Mouse (Mus musculus) midbrain, postnatal 0 days (tissue): ENCODE measurements around the gene Mmgt2. TPM values are rescaled to one million over a fixed set of nuclear protein-coding genes. Genes with fewer than 3 reads are reported as not detected.
A peak's percentile ranks its signal among the peaks of the same experiment; 100 is the strongest.

Experiments
- ATAC-seq: fragments of 200-750 bp; cut with Nextera tagmentation; 2 replicates; pipeline ENCODE4 v1.8.0; 2017; ENCODE audit warnings: moderate number of reproducible peaks, mild to moderate bottlenecking, moderate TSS enrichment, moderate library complexity; ENCODE audit not compliant: low FRiP score
- DNase-seq: peaks from one replicate; pipeline ENCODE4 v3.0.0-alpha.2; 2015; ENCODE audit warnings: low spot score
- H3K27ac ChIP-seq: fragments of 300-500 bp; sonication (generic); 2 replicates; pipeline ENCODE4 v1.5.1; 2014; ENCODE audit warnings: low read depth, mild to moderate bottlenecking, low read length, mixed read lengths
- H3K27me3 ChIP-seq: fragments of 300-500 bp; sonication (generic); 2 replicates; pipeline ENCODE4 v1.6.1; 2014; ENCODE audit warnings: low read length, control low read depth, mixed read lengths; ENCODE audit not compliant: insufficient read depth
- H3K36me3 ChIP-seq: fragments of 300-500 bp; sonication (generic); 2 replicates; pipeline ENCODE4 v1.6.1; 2014; ENCODE audit warnings: low read length, control low read depth, mixed read lengths; ENCODE audit not compliant: insufficient read depth
- H3K4me1 ChIP-seq: fragments of 300-500 bp; sonication (generic); 2 replicates; pipeline ENCODE4 v1.6.1; 2014; ENCODE audit warnings: mild to moderate bottlenecking, control low read depth, antibody characterized with exemption, low read length, mixed read lengths; ENCODE audit not compliant: insufficient read depth
- H3K4me2 ChIP-seq: fragments of 300-500 bp; sonication (generic); 2 replicates; pipeline ENCODE4 v1.6.1; 2014; ENCODE audit warnings: low read depth, mild to moderate bottlenecking, low read length, mixed read lengths; ENCODE audit not compliant: poor library complexity, severe bottlenecking
- H3K4me3 ChIP-seq: fragments of 300-500 bp; sonication (generic); 2 replicates; pipeline ENCODE4 v1.5.1; 2014; ENCODE audit warnings: low read depth, mild to moderate bottlenecking, low read length, moderate library complexity
- H3K9ac ChIP-seq: fragments of 300-500 bp; sonication (generic); replicated peaks from 2 replicates; pipeline ENCODE4 v1.6.1; 2014; ENCODE audit warnings: mild to moderate bottlenecking, low read length, moderate library complexity, mixed read lengths; ENCODE audit not compliant: poor library complexity, severe bottlenecking
- H3K9me3 ChIP-seq: fragments of 300-500 bp; sonication (generic); 2 replicates; pipeline ENCODE4 v1.6.1; 2016; ENCODE audit warnings: low read length, control low read depth
- CTCF ChIP-seq: IDR thresholded peaks from 2 replicates; pipeline ENCODE4 v1.5.1; 2016; ENCODE audit warnings: antibody characterized with exemption, mild to moderate bottlenecking
- WGBS: fragments of 180-500 bp; shearing (Covaris S2); extraction: QIAGEN DNeasy Blood & Tissue Kit; methylation state at CpG from one replicate; pipeline ENCODE4 v1.1.7; 2014; 5-methylcytosine and 5-hydroxymethylcytosine counted together
- polyA plus RNA-seq: library from polyadenylated mRNA; unstranded; fragments of >200 nt; fragmentation: Nextera tagmentation; extraction: Ambion mirVana; gene quantifications from 2 replicates; pipeline ENCODE4 v1.2.1, GENCODE M21; 2015
- total RNA-seq: library from RNA; depleted of rRNA; stranded (reverse); fragments of >200 nt; gene quantifications from 2 replicates; pipeline ENCODE4 v1.2.3, GENCODE M21; 2014

The Mmgt2 gene
- total and polyA plus RNA-seq, 2 experiments from 2014 or later = 22.7 to 58.3 TPM

- DNase-seq = no peak
- Histone ChIP-seq H3K36me3 (no peaks in the 10 kb centered on the region), H3K27ac (peak overlapping the region; percentile 63), H3K4me2 (peak overlapping the region; percentile 39; the same call in 1 of the 2 replicates), H3K9ac (0 out of 2 replicates have a peak overlapping the region, but pooled peaks have one; percentile 29), H3K27me3 (no peaks in the 10 kb centered on the region), H3K9me3 (no peaks in the 10 kb centered on the region), H3K4me3 (no peak overlapping the region), H3K4me1 (peaks cover 19% of the 10 kb centered on the region)
- TF ChIP-seq CTCF = peak; percentile 16; the same call in 1 of the 2 replicates
- 9% methylated on average over 9 of the region's 9 CpGs for WGBS
- ATAC-seq = no peak
Observed at GRCm38 (mm10) chr11:62629352-62630224, 18.9 kb upstream of the Mmgt2 start.

GRCm38 (mm10) chr11:62630225-62630821 lies 18.1 kb upstream of the Mmgt2 start:
- no peaks in the 10 kb centered on the region for H3K27me3 ChIP-seq
- H3K9ac ChIP-seq = 0 out of 2 replicates have a peak overlapping the region, but pooled peaks have one; percentile 29
- H3K27ac ChIP-seq = peak overlapping the region; percentile 63
- peak; percentile 35 for DNase-seq
- peak overlapping the region; percentile 39 for H3K4me2 ChIP-seq
- H3K4me3 ChIP-seq = no peak overlapping the region
- WGBS = 4% methylated on average over 11 of the region's 11 CpGs
- no peaks in the 10 kb centered on the region for H3K36me3 ChIP-seq
- peaks cover 19% of the 10 kb centered on the region for H3K4me1 ChIP-seq
- H3K9me3 ChIP-seq = no peaks in the 10 kb centered on the region
- TF ChIP-seq CTCF = no peak
- ATAC-seq = peak; percentile 58; the same call in 1 of the 2 replicates

DNA sequence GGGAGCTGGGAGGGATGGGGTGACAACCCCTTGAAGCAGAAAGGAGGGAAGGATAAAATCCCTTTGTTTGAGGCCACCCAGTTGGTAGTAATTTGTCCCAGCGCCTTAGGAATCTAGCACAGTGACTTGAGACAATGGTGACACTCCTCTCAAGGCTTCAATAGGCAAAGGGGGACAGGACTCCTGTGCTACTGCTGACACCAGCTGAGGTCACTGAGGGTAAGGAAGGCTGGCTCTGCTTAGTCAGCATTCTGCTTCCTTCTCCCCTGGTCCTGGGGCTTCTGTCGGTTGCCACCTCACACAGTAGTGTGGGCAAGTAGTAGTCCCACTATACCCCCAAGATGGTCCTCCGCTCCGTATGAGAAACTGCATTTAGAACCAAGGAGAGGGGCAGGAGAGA lies 17.3 kb upstream of the Mmgt2 start:
- Histone ChIP-seq H3K4me2 (no peak overlapping the region), H3K9ac (no peak overlapping the region), H3K4me1 (peaks cover 21% of the 10 kb centered on the region), H3K27ac (peak overlapping the region; percentile 57; the same call in 1 of the 2 replicates), H3K9me3 (no peaks in the 10 kb centered on the region), H3K4me3 (no peak overlapping the region), H3K27me3 (no peaks in the 10 kb centered on the region), H3K36me3 (no peaks in the 10 kb centered on the region)
- TF ChIP-seq CTCF = no peak
- DNase-seq (no peak), ATAC-seq (no peak)
- WGBS = 38% methylated on average over 4 of the region's 4 CpGs

GRCm38 (mm10) chr11:62635406-62635805 lies 13.1 kb upstream of the Mmgt2 start:
- no peak overlapping the region for H3K27ac ChIP-seq
- no peak overlapping the region for H3K4me3 ChIP-seq
- H3K9me3 ChIP-seq = no peaks in the 10 kb centered on the region
- DNase-seq = no peak
- 87% methylated on average over 3 of the region's 3 CpGs for WGBS
- no peak overlapping the region for H3K9ac ChIP-seq
- no peak for TF ChIP-seq CTCF
- no peak for ATAC-seq
- H3K4me2 ChIP-seq = no peak overlapping the region
- H3K36me3 ChIP-seq = no peaks in the 10 kb centered on the region
- H3K4me1 ChIP-seq = peaks cover 6% of the 10 kb centered on the region; the same call in 1 of the 2 replicates
- no peaks in the 10 kb centered on the region for H3K27me3 ChIP-seq

DNA sequence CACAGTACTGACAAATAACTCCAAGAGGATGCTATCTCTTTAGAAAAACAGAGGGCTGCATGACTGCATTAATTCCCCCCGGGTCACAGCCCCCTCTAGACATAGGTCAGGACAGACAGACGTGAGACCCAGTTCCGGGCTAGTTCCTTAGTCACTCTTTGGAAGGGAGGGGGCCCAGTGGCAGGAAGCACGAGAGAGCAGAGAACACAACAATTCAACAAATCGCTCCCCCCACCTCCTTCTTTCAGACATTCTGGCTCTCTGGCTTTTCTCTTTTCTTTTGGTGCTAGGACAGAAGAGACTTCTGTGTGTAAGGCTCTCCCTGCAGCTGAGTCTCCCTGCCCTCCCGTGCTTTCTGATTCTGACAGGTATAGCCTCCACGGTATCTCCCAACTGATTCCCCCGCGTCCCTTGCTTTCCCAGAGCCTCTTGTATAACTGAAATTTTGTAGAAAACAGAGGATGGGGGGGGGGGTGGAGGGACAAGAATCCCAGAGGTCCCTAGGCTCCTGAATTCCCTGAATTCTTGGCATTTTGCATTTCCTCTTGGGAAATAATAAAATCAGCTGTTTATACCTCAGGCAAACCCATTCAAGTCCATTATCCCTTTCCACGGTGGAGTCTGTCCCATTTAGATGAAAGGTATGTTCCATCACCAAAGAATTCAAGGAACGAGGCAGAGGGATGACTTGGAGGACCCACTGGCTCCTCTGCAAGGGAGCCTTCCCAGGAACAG lies 12.2 kb upstream of the Mmgt2 start:
- H3K4me2 ChIP-seq = no peak overlapping the region
- H3K9me3 ChIP-seq = no peaks in the 10 kb centered on the region
- DNase-seq (no peak), ATAC-seq (no peak)
- H3K27me3 ChIP-seq = no peaks in the 10 kb centered on the region
- no peak overlapping the region for H3K27ac ChIP-seq
- H3K4me3 ChIP-seq = no peak overlapping the region
- TF ChIP-seq CTCF = no peak
- no peak overlapping the region for H3K9ac ChIP-seq
- H3K36me3 ChIP-seq = no peaks in the 10 kb centered on the region
- H3K4me1 ChIP-seq = 0 out of 2 replicates have a peak, but pooled peaks cover 3% of the 10 kb centered on the region
- 62% methylated on average over 11 of the region's 11 CpGs for WGBS
